Mouse (Mus musculus) stomach, postnatal 0 days (tissue): ENCODE measurements around the gene Kmo.

Experiments
- CTCF ChIP-seq: IDR thresholded peaks from 2 replicates; pipeline ENCODE4 v1.5.1; 2016; ENCODE audit warnings: antibody characterized with exemption, low read depth, mild to moderate bottlenecking, moderate library complexity
- EP300 ChIP-seq: optimal IDR thresholded peaks from 2 replicates; pipeline ENCODE3; 2016; ENCODE audit warnings: antibody characterized with exemption

- TF ChIP-seq CTCF, result no peak
- no peak for TF ChIP-seq EP300
These were observed 39.8 kb upstream of the Kmo start for GRCm38 (mm10) chr1:175580346-175580745.
